Mouse (Mus musculus): ENCODE data around the gene Cfl1. TPM values are rescaled to one million over a fixed set of nuclear protein-coding genes. Genes with fewer than 3 reads are reported as not detected.

Cfl1 gene
- 367 and 388 TPM in 2 replicates for polyA plus RNA-seq (2012; rRNA removed)

DNA sequence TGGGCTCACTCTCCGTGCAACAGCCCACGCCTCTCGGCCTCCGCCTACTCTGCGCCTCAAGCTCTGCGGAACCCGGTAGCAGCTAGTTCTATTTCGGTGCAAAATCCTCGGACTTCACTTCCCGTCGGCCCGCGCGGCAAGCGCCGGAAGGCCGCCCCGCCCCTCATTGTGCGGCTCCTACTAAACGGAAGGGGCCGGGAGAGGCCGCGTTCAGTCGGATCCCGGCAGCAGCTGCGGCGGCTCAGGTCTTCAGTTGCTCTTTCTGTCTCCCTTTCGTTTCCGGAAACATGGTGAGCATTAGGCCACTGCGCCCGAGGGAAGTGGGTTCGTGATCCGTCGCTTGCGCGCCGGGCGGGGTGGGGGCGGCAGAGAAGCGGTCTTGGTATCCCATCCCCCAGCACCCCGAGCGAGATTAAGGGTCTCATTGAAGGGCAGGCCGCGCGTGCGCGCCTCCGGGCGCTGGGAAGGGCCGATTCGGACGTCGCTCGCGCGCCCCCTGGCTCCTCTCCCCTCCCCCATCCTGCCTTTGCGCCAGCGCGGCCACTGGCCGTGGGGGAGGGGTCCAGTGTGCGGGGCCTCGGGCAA, at the start of gene Cfl1:
Gene Cfl1, plus strand, starts transcription at position 143 of the 585 bp plus-strand sequence.

GRCm38 (mm10) chr19:5447515-5448353, 42.5 kb upstream of the Cfl1 start, which contains the start of gene Fosl1:
Gene Fosl1, plus strand, starts transcription at chr19:5447547.

DNA sequence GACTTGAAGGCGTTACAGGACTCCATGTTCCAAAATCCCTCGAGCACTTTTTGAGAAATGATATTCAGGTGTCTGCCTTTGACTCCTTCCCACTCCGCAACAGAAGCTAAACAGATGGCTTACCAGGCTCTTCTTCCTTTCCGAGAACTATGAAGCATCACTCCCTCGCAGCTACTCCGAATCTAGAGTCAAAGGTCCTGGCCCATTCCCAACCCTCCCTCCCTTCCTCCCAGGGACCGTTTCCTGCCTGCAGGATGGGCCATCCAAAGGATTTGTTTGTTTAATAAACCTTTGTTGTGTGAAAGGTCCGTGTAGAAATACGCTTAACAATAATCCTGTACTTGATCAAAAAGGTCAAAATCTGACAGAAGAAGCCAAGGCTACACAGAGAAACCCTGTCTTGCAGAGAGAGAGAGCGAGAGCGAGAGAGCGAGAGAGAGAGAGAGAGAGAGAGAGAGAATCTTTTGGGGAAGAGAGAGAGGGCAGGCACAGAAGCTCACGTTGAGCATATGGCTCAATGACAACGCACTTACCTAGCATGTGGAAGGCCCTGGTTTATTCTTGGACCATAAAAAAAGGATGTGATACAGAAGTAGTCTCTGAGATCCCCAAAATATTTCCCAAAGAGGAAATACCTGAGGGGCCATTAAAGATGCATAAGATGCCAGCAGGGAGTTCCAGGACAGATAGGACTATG, 32.4 kb upstream of the Cfl1 start, which contains the start of gene Ccdc85b:
Gene Ccdc85b, minus strand, starts transcription at position 149 of the 697 bp plus-strand sequence.

GRCm38 (mm10) chr19:5460465-5460911, 29.8 kb upstream of the Cfl1 start, which contains the start of gene Fibp:
Gene Fibp, plus strand, starts transcription at chr19:5460615.

GRCm38 (mm10) chr19:5468374-5468773, 21.9 kb upstream of the Cfl1 start, which contains the start of gene Ctsw:
Gene Ctsw, minus strand, starts transcription at chr19:5468507.

GRCm38 (mm10) chr19:5473720-5474119, 16.5 kb upstream of the Cfl1 start, which contains the start of gene Efemp2:
Gene Efemp2, plus strand, starts transcription at chr19:5473954.

GRCm38 (mm10) chr19:5487768-5488550, 2.3 kb upstream of the Cfl1 start, which contains the start of gene Mus81:
Gene Mus81, minus strand, starts transcription at chr19:5488402.

GRCm38 (mm10) chr19:5503687-5504086, 13.4 kb downstream of the Cfl1 start, which contains the start of gene 1700020D05Rik:
Gene 1700020D05Rik, minus strand, starts transcription at chr19:5503787.

DNA sequence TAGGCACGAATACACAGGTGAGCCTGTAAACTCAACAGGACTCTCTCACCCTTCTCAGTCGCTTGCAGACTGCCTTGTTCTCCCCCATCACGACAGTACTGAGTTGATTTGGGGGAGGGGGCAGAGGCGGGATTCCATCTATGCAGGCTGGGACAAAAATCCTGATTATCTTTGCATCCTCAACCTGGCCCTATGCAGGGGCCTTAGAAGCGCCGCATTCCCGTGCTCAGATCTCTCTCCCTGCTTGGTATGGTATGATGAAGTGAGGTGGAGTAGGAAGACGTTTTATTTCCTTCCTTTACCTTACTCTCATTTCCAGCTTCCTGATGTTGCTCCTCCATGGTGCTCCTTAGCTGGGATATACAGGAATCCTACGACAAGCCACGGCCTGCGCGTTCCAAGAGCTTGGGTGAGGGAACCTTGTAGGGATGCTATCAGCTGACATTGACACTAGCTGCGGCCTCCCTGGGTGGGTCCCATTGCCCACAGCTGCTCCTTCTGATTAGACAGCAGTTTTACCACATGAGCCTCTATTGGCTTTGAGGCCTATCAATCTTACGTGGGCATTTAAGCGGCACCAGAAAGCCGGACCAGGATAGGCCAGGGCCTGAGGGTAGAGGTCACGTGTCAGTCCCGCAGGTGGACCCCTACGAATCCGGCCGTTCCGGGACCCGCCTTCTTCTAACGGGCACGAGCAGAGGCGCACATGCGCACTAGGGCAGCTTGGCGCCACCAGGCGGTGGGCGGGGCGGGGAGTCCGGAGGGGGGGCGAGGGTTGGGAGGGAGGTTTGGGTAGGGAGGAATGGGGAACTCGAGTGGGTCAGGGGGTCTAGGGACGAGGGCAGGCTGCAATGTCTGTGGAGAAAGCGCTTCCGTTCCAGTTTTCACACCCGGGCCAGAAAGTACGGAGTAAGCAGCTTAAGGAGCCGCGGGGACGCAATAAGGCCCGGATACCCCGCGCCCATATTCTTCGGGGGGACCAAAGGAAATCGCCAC, 20.1 kb downstream of the Cfl1 start, which contains the start of gene Snx32:
Gene Snx32, minus strand, starts transcription at position 508 of the 996 bp plus-strand sequence.

Other genes starting within 250 kb of the Cfl1 start
- 4.7 and 5.9 TPM in 2 replicates for gene Pacs1, start 217.3 kb upstream of the Cfl1 start, polyA plus RNA-seq (2012; rRNA removed)
- 39.5 and 46.2 TPM in 2 replicates for gene Sf3b2, start 195.0 kb upstream of the Cfl1 start, polyA plus RNA-seq (2012; rRNA removed)
- not detected in 2 replicates for gene Gal3st3, start 192.1 kb upstream of the Cfl1 start, polyA plus RNA-seq (2012; rRNA removed)
- not detected in 2 replicates for gene Catsper1, start 154.7 kb upstream of the Cfl1 start, polyA plus RNA-seq (2012; rRNA removed)
- 0.26 and 0.34 TPM in 2 replicates for gene Cst6, start 140.9 kb upstream of the Cfl1 start, polyA plus RNA-seq (2012; rRNA removed)
- 14.5 and 15.1 TPM in 2 replicates for gene Eif1ad, start 123.7 kb upstream of the Cfl1 start, polyA plus RNA-seq (2012; rRNA removed)
- 88.4 and 89.0 TPM in 2 replicates for gene Banf1, start 123.3 kb upstream of the Cfl1 start, polyA plus RNA-seq (2012; rRNA removed)
- 17.2 and 21.0 TPM in 2 replicates for gene Sart1, start 101.8 kb upstream of the Cfl1 start, polyA plus RNA-seq (2012; rRNA removed)
- 0.08 and 0.10 TPM in 2 replicates for gene Tsga10ip, start 87.9 kb upstream of the Cfl1 start, polyA plus RNA-seq (2012; rRNA removed)
- 58.1 and 59.6 TPM in 2 replicates for gene Drap1, start 65.5 kb upstream of the Cfl1 start, polyA plus RNA-seq (2012; rRNA removed)
- gene AI837181, start 65.3 kb upstream of the Cfl1 start, polyA plus RNA-seq (2012; rRNA removed) = 18.6 TPM in 2 replicates
- gene Fosl1, start 42.9 kb upstream of the Cfl1 start, polyA plus RNA-seq (2012; rRNA removed) = not detected in 2 replicates
- gene Ccdc85b, start 32.6 kb upstream of the Cfl1 start, polyA plus RNA-seq (2012; rRNA removed) = 1.1 and 1.2 TPM in 2 replicates
- gene Fibp, start 29.8 kb upstream of the Cfl1 start, polyA plus RNA-seq (2012; rRNA removed) = 28.7 and 31.9 TPM in 2 replicates
- 0.58 and 0.87 TPM in 2 replicates for gene Ctsw, start 21.9 kb upstream of the Cfl1 start, polyA plus RNA-seq (2012; rRNA removed)
- 10.1 and 10.4 TPM in 2 replicates for gene Efemp2, start 16.5 kb upstream of the Cfl1 start, polyA plus RNA-seq (2012; rRNA removed)
- 13.3 and 13.4 TPM in 2 replicates for gene Mus81, start 2.1 kb upstream of the Cfl1 start, polyA plus RNA-seq (2012; rRNA removed)
- 0.47 and 0.61 TPM in 2 replicates for gene 1700020D05Rik, start 13.3 kb downstream of the Cfl1 start, polyA plus RNA-seq (2012; rRNA removed)
- gene Snx32, start 20.1 kb downstream of the Cfl1 start, polyA plus RNA-seq (2012; rRNA removed) = 4.5 and 5.8 TPM in 2 replicates
- 0.04 and 0.05 TPM in 2 replicates for gene Ovol1, start 70.2 kb downstream of the Cfl1 start, polyA plus RNA-seq (2012; rRNA removed)
- 2.0 and 2.5 TPM in 2 replicates for gene Ap5b1, start 77.6 kb downstream of the Cfl1 start, polyA plus RNA-seq (2012; rRNA removed)
- 55.8 and 61.9 TPM in 2 replicates for gene Rnaseh2c, start 111.4 kb downstream of the Cfl1 start, polyA plus RNA-seq (2012; rRNA removed)
- gene Kat5, start 119.8 kb downstream of the Cfl1 start, polyA plus RNA-seq (2012; rRNA removed) = 23.7 and 30.7 TPM in 2 replicates
- 16.8 and 17.9 TPM in 2 replicates for gene Rela, start 147.0 kb downstream of the Cfl1 start, polyA plus RNA-seq (2012; rRNA removed)
- gene Sipa1, start 173.3 kb downstream of the Cfl1 start, polyA plus RNA-seq (2012; rRNA removed) = 21.9 and 28.0 TPM in 2 replicates
- 14.1 and 14.8 TPM in 2 replicates for gene Map3k11, start 198.3 kb downstream of the Cfl1 start, polyA plus RNA-seq (2012; rRNA removed)
- 12.6 and 16.7 TPM in 2 replicates for gene Pcnx3, start 198.5 kb downstream of the Cfl1 start, polyA plus RNA-seq (2012; rRNA removed)
- 0.02 TPM in 2 replicates for gene Kcnk7, start 213.9 kb downstream of the Cfl1 start, polyA plus RNA-seq (2012; rRNA removed)
- 46.5 and 51.9 TPM in 2 replicates for gene Ehbp1l1, start 235.9 kb downstream of the Cfl1 start, polyA plus RNA-seq (2012; rRNA removed)
- gene Fam89b, start 239.2 kb downstream of the Cfl1 start, polyA plus RNA-seq (2012; rRNA removed) = 27.2 and 28.2 TPM in 2 replicates

Measured in liver, embryonic 18 days (tissue).